Mouse (Mus musculus): ENCODE data around the gene Ppp2r5e.
A peak's percentile ranks its signal among the peaks of the same experiment; 100 is the strongest.
"Not testable (repeated sequence)": the region's sequence is repeated elsewhere in the genome, so short reads cannot be mapped to it uniquely, and the experiment has no call there.

Gene Ppp2r5e

GRCm38 (mm10) chr12:75446245-75446644 is 149.8 kb downstream of the Ppp2r5e start:
- DNase-seq (ENCODE audit: low spot score in 2 of 2) = no peak

- not testable (repeated sequence) for DNase-seq (ENCODE audit: low spot score in 2 of 2)
Measured at GRCm38 (mm10) chr12:75432400-75432799, 163.6 kb downstream of the Ppp2r5e start.

DNA sequence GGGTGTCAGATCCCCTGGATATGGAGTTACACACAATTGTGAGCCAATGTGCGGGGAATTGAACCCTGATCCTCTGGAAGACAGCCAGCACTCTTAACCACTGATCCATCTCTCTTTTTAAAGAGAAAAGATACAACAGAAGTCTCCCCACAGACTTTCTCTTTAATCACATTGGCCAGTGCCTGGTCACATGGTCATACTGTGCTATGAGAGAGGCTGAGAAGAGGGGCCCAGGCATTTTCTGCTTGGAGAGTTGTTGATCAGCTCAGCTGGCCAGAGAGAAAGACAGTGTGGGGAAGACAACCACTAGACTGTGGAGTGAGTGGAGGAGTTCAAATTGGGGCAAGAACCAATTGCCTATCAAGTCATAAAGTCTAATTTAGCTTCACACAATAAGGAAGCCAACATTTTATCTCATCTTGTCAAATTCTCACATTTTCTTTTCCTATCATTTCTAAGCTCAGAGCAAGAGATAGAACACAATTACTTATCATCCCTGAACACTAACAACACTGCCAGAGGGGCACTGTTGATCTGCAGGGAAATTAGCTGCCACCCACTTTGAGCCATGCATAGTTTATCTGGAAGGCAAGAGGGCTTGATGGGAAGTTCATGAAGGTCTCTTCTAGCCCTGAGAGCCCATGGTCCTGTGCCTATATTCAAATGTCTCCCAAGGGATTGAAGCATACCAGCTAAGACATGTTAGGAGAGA is 166.2 kb downstream of the Ppp2r5e start:
- DNase-seq (ENCODE audit: low spot score in 2 of 2) = no peak

GRCm38 (mm10) chr12:75428719-75429118 is 167.3 kb downstream of the Ppp2r5e start:
- DNase-seq (ENCODE audit: low spot score in 2 of 2) = no peak

- no peak for DNase-seq (ENCODE audit: low spot score in 2 of 2)
Measured at GRCm38 (mm10) chr12:75425882-75426281, 170.2 kb downstream of the Ppp2r5e start.

DNA sequence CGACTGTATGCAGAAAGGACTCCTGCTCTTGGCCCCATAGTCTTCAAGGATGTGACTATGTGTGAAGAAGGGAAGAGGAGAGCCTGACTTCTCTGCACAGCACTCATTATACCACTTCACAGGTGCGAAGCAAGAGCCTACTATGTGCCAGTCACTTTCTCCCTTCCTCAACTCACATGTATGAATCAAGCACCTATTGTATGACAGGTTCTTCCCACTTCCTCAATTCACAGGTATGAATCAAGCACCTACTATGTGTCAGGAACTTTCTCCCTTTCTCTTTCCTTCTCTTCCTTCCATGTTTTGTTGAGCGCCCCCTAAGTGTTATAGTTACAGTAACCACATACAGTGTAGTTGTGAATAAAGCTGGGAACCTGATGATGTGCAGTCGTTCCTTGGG is 171.2 kb downstream of the Ppp2r5e start:
- no peak for DNase-seq (ENCODE audit: low spot score in 2 of 2)

DNA sequence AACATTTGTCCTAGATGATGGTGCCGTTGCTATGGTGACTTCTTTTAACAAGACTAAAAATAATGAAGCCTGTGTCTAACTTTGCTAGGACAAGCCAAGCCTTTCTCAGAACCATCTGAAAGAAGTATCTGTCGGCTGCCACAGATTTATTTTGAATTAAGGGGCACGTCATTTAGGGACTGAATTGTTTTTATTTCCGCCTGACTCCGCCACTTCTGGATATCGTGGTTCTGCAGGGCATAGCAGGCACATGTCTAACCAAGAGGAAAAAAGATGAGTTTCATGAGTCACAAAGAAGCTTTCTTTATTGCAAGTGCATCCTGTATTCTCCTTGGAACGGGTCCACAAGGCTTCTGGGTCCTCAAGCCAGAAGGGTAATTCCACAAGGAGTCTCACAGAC is 171.7 kb downstream of the Ppp2r5e start:
- DNase-seq (ENCODE audit: low spot score in 2 of 2) = peak; percentile 53 to 70

- no peak for DNase-seq (ENCODE audit: low spot score in 2 of 2)
Measured at GRCm38 (mm10) chr12:75416681-75417080, 179.4 kb downstream of the Ppp2r5e start, which contains the start of gene Gphb5. Gene Gphb5 (minus strand): TSS chr12:75416781.

DNA sequence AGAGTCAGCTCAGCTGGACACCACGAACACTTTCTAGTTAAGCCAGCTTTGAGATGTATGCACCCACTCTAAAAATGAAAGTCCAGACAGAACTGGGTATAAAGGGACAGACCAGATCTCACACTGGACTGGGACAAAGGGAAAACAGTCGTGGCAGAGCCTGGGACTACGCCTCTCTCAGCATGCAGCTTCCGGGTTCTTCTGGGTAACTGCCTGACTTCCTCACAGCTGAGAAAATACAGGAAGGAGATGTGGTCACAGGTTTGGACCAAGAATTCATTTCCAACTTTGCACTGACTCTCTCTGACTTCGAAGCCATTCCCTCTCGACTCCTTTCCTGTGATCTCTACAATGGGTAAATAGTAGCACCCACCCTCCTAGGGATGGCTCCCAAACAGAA is 181.1 kb downstream of the Ppp2r5e start:
- no peak for DNase-seq (ENCODE audit: low spot score in 2 of 2)

DNA sequence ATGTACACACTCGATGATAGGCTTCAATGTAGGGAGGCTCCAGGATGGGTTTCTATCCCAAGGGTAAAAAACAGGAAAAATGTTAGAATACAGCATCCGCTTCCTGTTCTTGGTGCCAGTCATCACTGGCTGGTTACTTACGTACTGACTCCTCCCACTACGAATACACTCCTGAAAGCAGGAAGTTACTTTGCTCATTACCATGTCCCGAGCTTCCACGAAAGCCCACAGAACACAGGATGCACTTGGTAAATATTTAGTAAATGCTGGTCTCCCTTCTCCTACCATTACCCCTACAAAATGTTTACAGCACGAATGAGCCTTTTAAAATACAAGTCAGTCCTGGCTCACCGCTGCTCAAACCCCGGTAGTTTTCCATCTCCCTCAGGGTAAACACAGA is 183.1 kb downstream of the Ppp2r5e start:
- no peak for DNase-seq (ENCODE audit: low spot score in 2 of 2)
